Mouse (Mus musculus): Measurements from ENCODE around the gene Gsg1l. TPM values are rescaled to one million over a fixed set of nuclear protein-coding genes. Genes with fewer than 3 reads are reported as not detected.

Gsg1l gene
- total RNA-seq, 2 experiments from 2014 or later: 14.3 to 14.4 TPM

- DNase-seq (ENCODE audit: extremely low spot score in 1 of 2, low spot score in 1 of 2): no peak
Observed at GRCm38 (mm10) chr7:126035332-126035731, 46.9 kb downstream of the Gsg1l start.

- no peak for DNase-seq (ENCODE audit: extremely low spot score in 1 of 2, low spot score in 1 of 2)
Observed at GRCm38 (mm10) chr7:126032776-126033209, 49.4 kb downstream of the Gsg1l start.

- no peak for DNase-seq (ENCODE audit: extremely low spot score in 1 of 2, low spot score in 1 of 2)
Observed at GRCm38 (mm10) chr7:126032365-126032755, 49.9 kb downstream of the Gsg1l start.

GRCm38 (mm10) chr7:126031598-126032364, 50.4 kb downstream of the Gsg1l start:
- DNase-seq (ENCODE audit: extremely low spot score in 1 of 2, low spot score in 1 of 2): no peak

GRCm38 (mm10) chr7:126027410-126027809, 54.8 kb downstream of the Gsg1l start:
- DNase-seq (ENCODE audit: extremely low spot score in 1 of 2, low spot score in 1 of 2): no peak

GRCm38 (mm10) chr7:126026600-126026999, 55.6 kb downstream of the Gsg1l start:
- DNase-seq (ENCODE audit: extremely low spot score in 1 of 2, low spot score in 1 of 2): no peak

GRCm38 (mm10) chr7:126019966-126020365, 62.2 kb downstream of the Gsg1l start:
- DNase-seq (ENCODE audit: extremely low spot score in 1 of 2, low spot score in 1 of 2): no peak

GRCm38 (mm10) chr7:126019321-126019720, 62.9 kb downstream of the Gsg1l start:
- no peak for DNase-seq (ENCODE audit: extremely low spot score in 1 of 2, low spot score in 1 of 2)

GRCm38 (mm10) chr7:126017455-126017854, 64.8 kb downstream of the Gsg1l start:
- DNase-seq (ENCODE audit: extremely low spot score in 1 of 2, low spot score in 1 of 2): no peak

GRCm38 (mm10) chr7:126012325-126013021, 69.7 kb downstream of the Gsg1l start:
- no peak for DNase-seq (ENCODE audit: extremely low spot score in 1 of 2, low spot score in 1 of 2)

- DNase-seq (ENCODE audit: extremely low spot score in 1 of 2, low spot score in 1 of 2): peak; percentile 64 to 65
Observed at GRCm38 (mm10) chr7:126008789-126009148, 73.4 kb downstream of the Gsg1l start.

GRCm38 (mm10) chr7:126008139-126008788, 73.9 kb downstream of the Gsg1l start:
- DNase-seq (ENCODE audit: extremely low spot score in 1 of 2, low spot score in 1 of 2): no peak

- DNase-seq (ENCODE audit: extremely low spot score in 1 of 2, low spot score in 1 of 2): no peak
Observed at GRCm38 (mm10) chr7:126007132-126007910, 74.9 kb downstream of the Gsg1l start.

- DNase-seq (ENCODE audit: extremely low spot score in 1 of 2, low spot score in 1 of 2): no peak
Observed at GRCm38 (mm10) chr7:126005274-126005673, 76.9 kb downstream of the Gsg1l start.

GRCm38 (mm10) chr7:126001683-126002082, 80.5 kb downstream of the Gsg1l start:
- no peak for DNase-seq (ENCODE audit: extremely low spot score in 1 of 2, low spot score in 1 of 2)

GRCm38 (mm10) chr7:125999921-126000320, 82.3 kb downstream of the Gsg1l start:
- no peak for DNase-seq (ENCODE audit: extremely low spot score in 1 of 2, low spot score in 1 of 2)

- DNase-seq (ENCODE audit: extremely low spot score in 1 of 2, low spot score in 1 of 2): no peak
Observed at GRCm38 (mm10) chr7:125996151-125996550, 86.1 kb downstream of the Gsg1l start.

GRCm38 (mm10) chr7:125992356-125992891, 89.8 kb downstream of the Gsg1l start:
- no peak for DNase-seq (ENCODE audit: extremely low spot score in 1 of 2, low spot score in 1 of 2)

- DNase-seq (ENCODE audit: extremely low spot score in 1 of 2, low spot score in 1 of 2): no peak
Observed at GRCm38 (mm10) chr7:125991846-125992245, 90.4 kb downstream of the Gsg1l start.

- no peak for DNase-seq (ENCODE audit: extremely low spot score in 1 of 2, low spot score in 1 of 2)
Observed at GRCm38 (mm10) chr7:125989969-125990368, 92.2 kb downstream of the Gsg1l start.
